Mouse (Mus musculus): ENCODE measurements at regions not wholly inside any gene's neighbourhood (a gene's known extent, or its start where the extent isn't known, plus 50 kb on each side); places are given as distances from the start of the nearest gene placed in this dataset.
"Not testable (repeated sequence)": the region's sequence is repeated elsewhere in the genome, so short reads cannot be mapped to it uniquely, and the experiment has no call there.

DNA sequence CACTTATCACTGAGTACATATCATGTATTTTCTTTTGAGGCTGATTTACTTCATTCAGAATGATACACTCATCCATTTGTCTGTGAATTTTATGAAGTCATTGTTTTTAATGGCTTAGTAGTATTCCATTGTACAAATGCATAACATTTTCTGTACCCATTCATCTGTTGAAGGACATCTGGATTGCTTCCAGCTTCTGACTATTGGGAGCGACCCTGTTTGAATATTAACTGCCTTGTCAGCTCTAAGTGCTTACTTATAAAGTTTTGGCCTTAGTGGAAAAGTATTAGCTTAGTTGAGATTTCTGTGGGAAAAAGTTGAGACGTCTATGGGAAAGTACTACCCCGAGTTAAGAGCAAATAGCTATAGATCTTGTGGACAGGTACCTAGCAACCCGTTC, 120.4 kb downstream of the Hnmt start:
- CTCF ChIA-PET, result no interaction called here

DNA sequence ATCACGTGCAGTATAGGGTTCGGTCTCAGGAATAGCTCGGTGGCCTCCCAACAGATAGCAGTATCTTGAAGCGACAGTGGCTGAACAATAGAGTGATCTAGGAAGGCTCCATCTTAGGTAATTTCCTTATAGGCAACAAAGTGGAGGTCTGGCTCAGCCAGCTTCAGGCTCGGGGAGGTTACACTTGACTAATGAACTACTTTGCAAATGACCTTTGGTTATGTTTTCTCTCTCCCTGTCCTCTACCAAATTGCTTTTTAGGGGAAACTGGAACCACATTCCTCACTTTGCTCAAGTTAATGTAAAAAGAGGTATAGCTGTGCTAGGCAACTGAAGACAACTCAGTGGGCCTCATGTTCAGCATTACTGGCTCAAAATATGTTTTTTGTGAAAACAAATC, 122.3 kb downstream of the Hnmt start:
- CTCF ChIA-PET, result no interaction called here

DNA sequence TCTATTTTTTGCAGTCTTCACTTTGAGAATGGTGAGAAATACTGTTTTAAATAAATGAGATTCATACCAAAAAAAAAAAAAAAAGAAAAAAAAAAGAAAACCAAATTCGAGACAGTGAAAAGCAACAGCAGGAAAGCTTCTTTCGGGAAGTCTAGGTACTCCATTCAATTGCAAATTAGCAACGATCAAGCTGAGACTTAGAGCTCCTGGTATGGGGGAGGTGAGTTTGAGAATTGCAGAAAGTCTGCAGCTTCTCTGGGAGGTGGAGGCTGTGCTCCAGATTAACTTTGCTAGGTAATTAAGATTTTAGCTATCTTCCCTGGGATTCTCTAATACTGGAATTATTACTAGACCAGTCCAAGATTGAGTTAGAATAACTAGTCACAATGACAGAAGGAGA, 140.4 kb downstream of the Hnmt start:
- CTCF ChIA-PET, result not testable (repeated sequence)

DNA sequence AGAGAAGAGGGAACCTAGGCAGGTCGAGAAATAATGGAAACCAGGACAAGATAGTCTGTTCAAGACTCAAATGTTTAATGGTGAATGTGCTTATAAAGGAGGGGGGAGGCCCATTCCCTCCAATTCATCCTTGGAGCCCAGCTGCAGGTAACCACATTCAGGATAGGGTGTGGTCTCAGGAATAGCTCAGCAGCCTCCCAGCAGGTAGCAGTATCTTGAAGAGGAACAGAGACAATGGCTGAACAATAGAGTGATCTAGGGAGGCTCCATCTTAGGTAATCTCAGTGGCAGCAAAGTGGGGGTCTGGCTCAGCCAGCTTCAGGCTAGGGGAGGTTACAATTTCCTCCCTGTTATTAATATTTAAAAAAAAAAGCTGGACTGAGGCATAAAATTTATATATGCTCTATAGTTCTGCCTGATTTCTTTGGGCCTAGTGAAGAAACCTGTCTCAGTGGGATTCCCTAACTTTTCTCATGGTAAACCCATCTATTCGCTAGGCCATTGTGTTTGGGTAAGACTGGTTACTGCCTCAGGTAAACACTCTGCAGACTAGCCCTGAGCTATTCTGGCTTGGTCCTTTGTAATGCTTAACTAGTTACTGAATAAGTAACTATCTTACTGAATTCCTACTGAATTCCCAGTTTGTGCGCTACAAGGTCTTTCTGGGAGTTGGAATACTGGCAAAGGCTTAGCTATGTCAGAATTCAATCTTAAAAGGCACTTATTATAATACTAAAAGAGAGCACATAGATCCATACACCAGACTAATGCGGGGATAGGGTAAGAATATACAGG, 142.1 kb downstream of the Hnmt start:
- CTCF ChIA-PET, result not testable (repeated sequence)

DNA sequence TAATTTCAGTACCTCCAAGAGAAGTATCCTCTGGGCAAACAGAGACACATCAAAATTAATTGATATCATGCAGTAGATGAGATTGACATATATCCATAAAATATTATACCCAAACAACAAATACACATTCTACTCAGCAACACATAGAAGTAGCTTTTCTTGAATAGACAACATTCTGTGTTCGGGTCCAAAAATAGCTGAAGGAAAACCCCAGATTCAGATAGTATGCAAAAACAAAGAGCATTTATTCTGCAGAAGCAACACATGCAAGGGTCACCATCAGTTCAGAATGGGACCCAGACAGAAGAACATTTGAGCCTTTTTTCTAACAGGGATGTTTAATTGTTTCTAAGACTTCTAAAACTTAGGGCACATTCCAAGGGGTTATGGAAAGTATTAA, 150.1 kb downstream of the Hnmt start:
- CTCF ChIA-PET, result interaction anchor here (0.6 kb wide), 1 partner anchor 12 kb away, joined by 5 read pairs; no protein-coding TSS in a partner anchor

DNA sequence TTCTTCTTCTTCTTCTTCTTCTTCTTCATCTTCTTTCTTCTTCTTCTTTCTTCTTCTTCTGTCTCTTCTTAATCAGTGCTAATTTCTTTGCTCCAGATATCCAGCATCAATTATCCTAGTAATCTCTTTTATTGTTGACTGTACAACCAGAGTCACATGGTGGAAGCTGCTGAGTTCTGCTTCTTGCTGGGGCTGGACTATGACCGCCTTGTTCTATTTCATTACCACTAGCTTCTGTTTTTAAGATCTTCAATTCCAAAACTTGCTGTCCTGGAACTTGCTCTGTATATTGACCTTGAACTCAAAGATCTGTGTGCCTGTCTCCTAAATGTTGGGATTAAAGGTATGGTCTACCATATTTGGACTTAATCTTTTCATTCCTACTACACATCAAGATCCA, 152.2 kb downstream of the Hnmt start:
- CTCF ChIA-PET, result no interaction called here

DNA sequence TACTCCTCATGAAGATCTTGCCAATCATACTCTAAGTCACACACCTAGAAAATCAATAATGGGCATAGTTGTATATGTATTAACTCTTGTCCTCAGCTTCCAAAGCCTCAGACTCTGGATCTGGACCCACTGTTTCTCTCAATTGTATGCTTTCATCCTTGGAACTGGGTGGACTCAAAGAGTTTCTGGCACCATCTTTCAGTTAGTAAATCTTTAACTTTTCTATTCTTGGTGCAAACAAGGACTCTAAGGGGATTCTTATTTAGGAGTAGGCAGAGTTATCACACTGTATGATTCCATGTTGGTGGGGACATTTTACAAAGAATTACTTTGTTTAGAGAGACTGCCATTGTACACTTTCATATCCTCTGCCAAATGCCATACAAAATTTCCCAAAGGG, 156.0 kb downstream of the Hnmt start:
- CTCF ChIA-PET, result no interaction called here

DNA sequence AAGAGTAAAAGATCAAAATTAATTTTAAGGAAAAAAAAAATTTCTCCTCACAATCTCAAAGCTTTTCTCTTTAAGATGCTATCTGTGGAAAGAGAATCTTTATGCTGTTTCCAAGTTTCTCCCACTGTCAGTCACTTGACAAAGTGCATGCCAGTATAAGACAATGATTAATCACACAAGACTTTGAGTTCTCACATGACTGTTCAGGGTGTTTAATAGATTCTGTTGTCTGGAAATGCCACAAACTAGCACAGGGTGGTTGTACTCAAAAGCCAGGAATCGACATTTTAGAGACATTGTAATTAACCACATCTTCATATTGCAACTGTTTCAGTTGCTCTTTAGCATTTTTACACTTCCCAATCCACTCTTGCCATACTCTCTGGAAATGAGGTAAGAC, 181.8 kb downstream of the Hnmt start:
- CTCF ChIA-PET, result no interaction called here

DNA sequence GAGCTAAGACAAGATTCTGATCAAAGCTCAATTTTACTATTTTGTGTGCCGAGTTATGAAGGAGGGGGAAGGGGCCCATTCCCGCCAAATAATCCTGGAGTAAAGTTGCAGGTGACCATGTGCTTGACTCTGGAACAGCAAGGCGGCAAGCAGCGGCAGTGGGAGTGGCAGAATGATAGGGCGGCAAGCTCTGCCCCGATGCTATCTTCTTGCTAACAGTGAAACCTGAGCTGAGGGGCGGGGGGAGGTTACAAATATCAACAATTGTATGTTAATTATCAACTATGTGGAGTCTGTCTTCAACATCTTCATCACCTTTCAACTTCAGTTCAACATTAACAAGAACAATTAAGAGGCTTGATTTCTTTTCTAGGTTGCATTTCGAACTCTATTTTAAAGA, 182.9 kb downstream of the Hnmt start:
- CTCF ChIA-PET, result no interaction called here

DNA sequence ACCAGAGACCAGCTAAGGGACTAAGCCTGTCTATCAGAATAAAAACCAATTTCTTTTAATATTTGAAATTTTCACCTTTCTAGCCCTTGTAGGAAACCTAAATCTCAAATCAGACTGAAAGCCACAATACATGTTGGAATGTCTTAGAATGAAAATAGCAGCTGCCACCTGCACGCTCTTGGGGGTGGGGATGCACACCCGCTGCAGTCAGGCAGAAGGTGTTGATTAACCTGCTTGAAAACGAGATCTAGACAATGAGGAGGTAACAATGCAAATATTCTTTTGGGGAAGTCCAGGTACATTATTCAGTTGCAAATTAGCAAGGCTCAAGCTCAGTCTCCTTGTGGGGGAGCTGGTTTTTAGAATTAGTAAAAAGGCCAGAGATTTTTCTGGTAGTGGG, 186.9 kb downstream of the Hnmt start:
- CTCF ChIA-PET, result not testable (repeated sequence)

All from spleen, embryonic (tissue).